Mouse (Mus musculus) midbrain, embryonic 10.5 days (tissue): Measurements from ENCODE around the gene Tmem242. TPM values are rescaled to one million over a fixed set of nuclear protein-coding genes. Genes with fewer than 3 reads are reported as not detected.
"Not testable (repeated sequence)": the region's sequence is repeated elsewhere in the genome, so short reads cannot be mapped to it uniquely, and the experiment has no call there.

Source experiments
- DNase-seq: peaks from one replicate; pipeline ENCODE4 v3.0.0-alpha.2; 2017; ENCODE audit warnings: low spot score
- H3K27ac ChIP-seq: fragments of 300-500 bp; sonication (generic); replicated peaks from 2 replicates; pipeline ENCODE4 v1.5.1; 2016; ENCODE audit warnings: mild to moderate bottlenecking
- H3K27me3 ChIP-seq: fragments of 300-500 bp; sonication (generic); 2 replicates; pipeline ENCODE4 v1.6.1; 2016; ENCODE audit warnings: low read depth, mild to moderate bottlenecking; ENCODE audit not compliant: poor library complexity, severe bottlenecking
- H3K36me3 ChIP-seq: fragments of 300-500 bp; sonication (generic); 2 replicates; pipeline ENCODE4 v1.6.1; 2016; ENCODE audit warnings: mild to moderate bottlenecking, moderate library complexity
- H3K4me1 ChIP-seq: fragments of 300-500 bp; sonication (generic); 2 replicates; pipeline ENCODE4 v1.6.1; 2016
- H3K4me3 ChIP-seq: fragments of 300-500 bp; sonication (generic); 2 replicates; pipeline ENCODE4 v1.5.1; 2016; ENCODE audit warnings: mild to moderate bottlenecking, moderate library complexity
- H3K9me3 ChIP-seq: fragments of 300-500 bp; sonication (generic); replicated peaks from 2 replicates; pipeline ENCODE4 v1.6.1; 2016; ENCODE audit warnings: mild to moderate bottlenecking
- WGBS: fragments of 180-500 bp; shearing (Covaris S2); methylation state at CpG from one replicate; pipeline ENCODE4 v1.1.7; 2016; 5-methylcytosine and 5-hydroxymethylcytosine counted together
- polyA plus RNA-seq: library from polyadenylated mRNA; unstranded; fragments of >200 nt; fragmentation: Nextera tagmentation; extraction: Ambion mirVana; gene quantifications from 2 replicates; pipeline ENCODE4 v1.2.1, GENCODE M21; 2016

Gene Tmem242
- 133 and 136 TPM in 2 replicates for polyA plus RNA-seq

- H3K9me3 ChIP-seq, result no peaks in the 10 kb centered on the region
- peak within 1 kb of the TSS; percentile 78 for H3K4me3 ChIP-seq
- H3K36me3 ChIP-seq, result 0 out of 2 replicates have a peak, but pooled peaks cover 3% of the 10 kb centered on the region
- H3K27me3 ChIP-seq, result no peaks in the 10 kb centered on the region
- DNase-seq, result peak; percentile 86
- peaks cover 17% of the 10 kb centered on the region for H3K4me1 ChIP-seq
- WGBS, result under 1% methylated on average over 27 of the region's 27 CpGs
- H3K27ac ChIP-seq, result peak within 1 kb of the TSS; percentile 92
These were observed at the start of gene Tmem242 for GRCm38 (mm10) chr17:5440159-5440971. Tmem242 (minus strand) TSS chr17:5440259.

GRCm38 (mm10) chr17:5488156-5488555 is 48.1 kb upstream of the Tmem242 start:
- Histone ChIP-seq H3K4me1 (peaks cover 17% of the 10 kb centered on the region), H3K4me3 (no peak overlapping the region), H3K27me3 (peaks cover 12% of the 10 kb centered on the region), H3K36me3 (no peaks in the 10 kb centered on the region), H3K27ac (no peak overlapping the region), H3K9me3 (no peaks in the 10 kb centered on the region)
- WGBS, result 73% methylated on average over 9 of the region's 9 CpGs
- DNase-seq, result no peak

GRCm38 (mm10) chr17:5484663-5485062 is 44.6 kb upstream of the Tmem242 start:
- H3K4me1 ChIP-seq, result no peaks in the 10 kb centered on the region
- 83% methylated on average over 1 of the region's 1 CpGs for WGBS
- no peak for DNase-seq
- H3K27ac ChIP-seq, result no peak overlapping the region
- H3K9me3 ChIP-seq, result no peaks in the 10 kb centered on the region
- no peaks in the 10 kb centered on the region for H3K36me3 ChIP-seq
- H3K27me3 ChIP-seq, result peaks cover 11% of the 10 kb centered on the region
- H3K4me3 ChIP-seq, result no peak overlapping the region

GRCm38 (mm10) chr17:5483456-5483855 is 43.4 kb upstream of the Tmem242 start:
- no peak for DNase-seq
- H3K4me1 ChIP-seq, result no peaks in the 10 kb centered on the region
- 71% methylated on average over 4 of the region's 4 CpGs for WGBS

DNA sequence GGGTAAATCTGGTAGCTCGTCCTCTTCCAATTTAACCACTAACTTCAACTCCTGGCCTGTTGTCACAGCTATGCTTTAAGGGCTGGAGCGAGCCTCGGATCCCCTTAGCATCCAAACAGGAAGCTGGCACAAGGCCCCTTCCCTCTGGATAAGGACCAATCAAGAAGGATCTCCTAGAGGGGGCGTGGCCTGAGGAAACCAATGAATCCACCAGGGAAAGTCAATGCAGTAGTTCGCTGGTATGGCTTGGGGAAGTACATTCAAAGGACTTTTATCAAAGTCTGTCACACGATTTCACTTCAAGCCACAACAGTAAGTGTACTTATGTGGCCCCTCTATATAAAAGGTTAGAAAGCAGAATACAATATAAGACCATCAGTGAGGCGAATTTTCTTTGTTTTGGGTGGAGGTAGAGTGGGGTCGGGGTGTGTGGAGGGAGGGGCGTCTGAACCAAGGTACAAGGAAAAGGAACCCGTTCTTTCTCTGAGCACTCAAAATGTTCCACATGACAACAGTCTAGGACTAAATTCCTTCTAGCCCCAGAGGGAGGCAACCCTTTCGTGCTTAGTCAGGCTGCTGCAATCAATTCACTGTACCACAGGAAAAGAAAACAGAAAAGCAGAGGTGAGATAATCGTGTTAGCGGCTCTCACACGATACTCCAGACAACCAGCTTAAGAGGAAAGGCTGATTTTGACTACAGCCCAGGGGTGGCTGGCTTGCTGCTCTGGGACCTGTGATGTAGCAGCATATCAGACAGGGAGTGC is 36.1 kb upstream of the Tmem242 start:
- H3K36me3 ChIP-seq, result no peaks in the 10 kb centered on the region
- H3K4me1 ChIP-seq, result no peaks in the 10 kb centered on the region
- no peak for DNase-seq
- no peak overlapping the region for H3K27ac ChIP-seq
- H3K4me3 ChIP-seq, result no peak overlapping the region
- 64% methylated on average over 14 of the region's 14 CpGs for WGBS
- H3K27me3 ChIP-seq, result no peaks in the 10 kb centered on the region
- H3K9me3 ChIP-seq, result no peaks in the 10 kb centered on the region

More at GRCm38 (mm10) chr17:5483456-5483855, 43.4 kb upstream of the Tmem242 start:
- peaks cover 9% of the 10 kb centered on the region for H3K27me3 ChIP-seq
- H3K36me3 ChIP-seq, result no peaks in the 10 kb centered on the region
- H3K4me3 ChIP-seq, result no peak overlapping the region
- H3K27ac ChIP-seq, result no peak overlapping the region
- H3K9me3 ChIP-seq, result no peaks in the 10 kb centered on the region

GRCm38 (mm10) chr17:5472268-5472667 is 32.2 kb upstream of the Tmem242 start:
- no peaks in the 10 kb centered on the region for H3K36me3 ChIP-seq
- 47% methylated on average over 3 of the region's 3 CpGs for WGBS
- no peaks in the 10 kb centered on the region for H3K4me1 ChIP-seq
- no peak overlapping the region for H3K4me3 ChIP-seq
- H3K27me3 ChIP-seq, result no peaks in the 10 kb centered on the region
- H3K27ac ChIP-seq, result no peak overlapping the region
- H3K9me3 ChIP-seq, result no peaks in the 10 kb centered on the region
- DNase-seq, result no peak

DNA sequence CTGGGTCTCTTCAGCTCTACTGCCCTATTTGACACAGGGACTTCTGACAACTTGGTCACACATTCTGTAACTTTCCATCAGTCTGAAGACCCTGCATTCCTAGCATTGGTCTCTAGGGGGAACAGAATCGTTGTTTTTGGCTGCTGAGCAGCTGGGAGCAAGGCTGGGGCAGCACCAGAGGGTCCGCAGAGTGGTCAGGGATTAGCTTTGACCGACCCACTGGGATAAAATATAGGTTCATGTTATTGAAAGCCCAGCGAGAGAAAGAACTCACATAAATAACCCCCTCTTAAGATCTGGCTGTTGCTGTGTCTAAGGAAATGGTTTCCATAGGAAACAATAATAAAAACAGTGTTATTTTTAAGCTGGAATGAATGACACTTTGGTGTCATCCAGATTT is 27.1 kb upstream of the Tmem242 start:
- no peaks in the 10 kb centered on the region for H3K27me3 ChIP-seq
- no peaks in the 10 kb centered on the region for H3K4me1 ChIP-seq
- no peaks in the 10 kb centered on the region for H3K36me3 ChIP-seq
- no peak overlapping the region for H3K4me3 ChIP-seq
- no peaks in the 10 kb centered on the region for H3K9me3 ChIP-seq
- no peak for DNase-seq
- no peak overlapping the region for H3K27ac ChIP-seq
- 49% methylated on average over 4 of the region's 4 CpGs for WGBS

GRCm38 (mm10) chr17:5466736-5467135 is 26.7 kb upstream of the Tmem242 start:
- H3K4me3 ChIP-seq, result no peak overlapping the region
- no peaks in the 10 kb centered on the region for H3K36me3 ChIP-seq
- H3K4me1 ChIP-seq, result no peaks in the 10 kb centered on the region
- DNase-seq, result no peak
- no peaks in the 10 kb centered on the region for H3K27me3 ChIP-seq
- WGBS, result 83% methylated on average over 8 of the region's 8 CpGs
- H3K9me3 ChIP-seq, result no peaks in the 10 kb centered on the region
- H3K27ac ChIP-seq, result no peak overlapping the region

DNA sequence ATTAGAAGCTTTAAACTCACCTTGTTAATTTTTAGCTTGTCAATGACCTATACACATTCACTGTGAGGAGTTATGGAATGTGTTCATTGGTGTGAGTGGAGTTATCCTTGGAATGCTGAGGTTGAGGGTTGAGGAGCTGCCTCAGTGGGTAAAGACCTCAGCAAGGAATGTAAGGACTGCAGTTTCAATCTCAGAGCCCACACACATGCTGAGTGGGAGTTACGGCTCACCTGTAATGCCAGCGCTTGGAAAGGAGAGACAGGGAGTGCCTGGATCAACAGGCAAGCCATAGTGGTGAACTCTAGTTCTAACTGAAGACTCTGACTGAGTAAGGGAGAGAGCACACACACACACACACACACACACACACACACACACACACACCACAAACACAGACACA is 23.9 kb upstream of the Tmem242 start:
- no peak overlapping the region for H3K27ac ChIP-seq
- no peaks in the 10 kb centered on the region for H3K36me3 ChIP-seq
- no peak for DNase-seq
- H3K4me1 ChIP-seq, result no peaks in the 10 kb centered on the region
- no peaks in the 10 kb centered on the region for H3K9me3 ChIP-seq
- H3K4me3 ChIP-seq, result no peak overlapping the region
- H3K27me3 ChIP-seq, result no peaks in the 10 kb centered on the region
- WGBS, result 93% methylated on average over 2 of the region's 2 CpGs

- Histone ChIP-seq H3K27me3 (0 out of 2 replicates have a peak, but pooled peaks cover 3% of the 10 kb centered on the region), H3K4me3 (no peak overlapping the region), H3K36me3 (no peaks in the 10 kb centered on the region), H3K9me3 (no peaks in the 10 kb centered on the region), H3K4me1 (no peaks in the 10 kb centered on the region), H3K27ac (no peak overlapping the region)
- WGBS, result 80% methylated on average over 4 of the region's 4 CpGs
- no peak for DNase-seq
These were observed 13.6 kb upstream of the Tmem242 start for GRCm38 (mm10) chr17:5453657-5454056.

DNA sequence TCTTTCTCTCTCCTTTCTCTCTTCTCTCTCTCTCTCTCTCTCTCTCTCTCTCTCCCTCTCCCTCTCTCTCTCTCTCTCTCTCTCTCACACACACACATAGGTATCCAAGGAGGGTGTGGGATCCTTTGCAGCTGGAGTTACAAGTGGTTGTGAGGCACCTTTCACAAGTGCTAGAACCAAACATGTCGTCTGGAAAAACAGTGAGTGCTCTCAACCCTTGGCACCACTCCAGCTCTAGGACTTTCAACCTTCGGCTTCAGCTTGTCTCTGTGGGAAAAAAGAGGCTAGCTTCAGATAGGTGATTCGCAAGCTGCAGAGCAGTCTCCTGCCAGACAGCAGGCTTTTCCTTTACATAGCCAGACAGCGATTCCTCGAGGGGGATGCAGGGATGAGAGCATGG is 3.7 kb upstream of the Tmem242 start:
- Histone ChIP-seq H3K4me1 (peaks cover 15% of the 10 kb centered on the region), H3K27me3 (no peaks in the 10 kb centered on the region), H3K4me3 (no peak overlapping the region), H3K27ac (no peak overlapping the region), H3K36me3 (no peaks in the 10 kb centered on the region), H3K9me3 (no peaks in the 10 kb centered on the region)
- DNase-seq, result no peak
- WGBS, result 72% methylated on average over 5 of the region's 5 CpGs

DNA sequence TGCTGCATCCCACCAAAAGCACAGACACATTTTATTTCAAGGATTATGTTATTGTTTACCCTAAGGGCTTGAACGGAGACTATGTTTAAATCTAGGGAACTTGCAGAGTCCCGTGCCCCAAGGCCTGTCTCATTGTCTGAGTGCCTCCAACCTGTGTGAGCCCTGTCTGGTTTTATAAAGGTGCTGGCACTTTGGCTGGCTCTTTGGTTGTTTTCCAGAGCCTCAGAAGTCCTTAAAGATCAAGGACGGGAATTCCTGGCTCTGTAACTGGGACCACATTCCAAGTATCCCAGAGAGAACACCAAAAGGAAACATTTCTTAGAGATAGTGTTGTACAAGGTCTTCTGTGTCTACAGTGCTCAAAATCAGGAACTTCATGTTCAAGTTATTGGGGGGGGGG is 3.2 kb upstream of the Tmem242 start:
- WGBS, result 81% methylated on average over 3 of the region's 3 CpGs
- Histone ChIP-seq H3K27ac (no peak overlapping the region), H3K9me3 (no peaks in the 10 kb centered on the region), H3K4me1 (peaks cover 17% of the 10 kb centered on the region), H3K36me3 (no peaks in the 10 kb centered on the region), H3K27me3 (no peaks in the 10 kb centered on the region), H3K4me3 (no peak overlapping the region)
- DNase-seq, result no peak

DNA sequence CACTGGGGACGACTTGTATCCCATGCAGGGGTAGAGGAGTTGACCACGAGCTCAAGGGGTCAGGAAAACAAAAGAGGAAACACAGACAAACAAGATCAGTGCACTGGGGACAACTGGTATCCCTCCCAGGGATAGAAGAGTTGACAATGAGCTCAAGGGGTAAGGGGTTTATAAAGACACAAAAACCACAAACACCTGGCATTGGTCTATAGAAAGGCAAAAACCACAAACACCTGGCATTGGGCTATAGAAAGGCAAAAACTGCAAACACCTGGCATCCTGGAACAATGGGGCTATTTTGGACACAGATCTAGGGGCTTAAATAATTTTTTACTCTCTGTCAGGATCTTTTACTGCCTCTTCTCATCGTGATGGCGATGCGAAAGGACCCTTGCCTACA is 2.3 kb upstream of the Tmem242 start:
- 84% methylated on average over 5 of the region's 5 CpGs for WGBS
- H3K4me3 ChIP-seq, H3K9me3 ChIP-seq, DNase-seq, H3K27ac ChIP-seq, H3K27me3 ChIP-seq, H3K36me3 ChIP-seq: not testable (repeated sequence)
- peaks cover 17% of the 10 kb centered on the region for H3K4me1 ChIP-seq
